Mouse (Mus musculus) lung, embryonic 15.5 days (tissue): ENCODE data around the gene Vmn1r16. TPM values are rescaled to one million over a fixed set of nuclear protein-coding genes. Genes with fewer than 3 reads are reported as not detected.
"Not testable (repeated sequence)": the region's sequence is repeated elsewhere in the genome, so short reads cannot be mapped to it uniquely, and the experiment has no call there.

Source experiments
- ATAC-seq: fragments of 200-750 bp; cut with Nextera tagmentation; 2 replicates; pipeline ENCODE4 v1.8.0; 2017; ENCODE audit warnings: moderate number of reproducible peaks, borderline replicate concordance; ENCODE audit not compliant: low FRiP score, low TSS enrichment; ENCODE audit errors: extremely low read depth
- H3K27ac ChIP-seq: fragments of 300-500 bp; sonication (generic); 2 replicates; pipeline ENCODE4 v1.5.1; 2015; ENCODE audit warnings: moderate library complexity, mild to moderate bottlenecking, inconsistent platforms
- H3K27me3 ChIP-seq: fragments of 300-500 bp; sonication (generic); 2 replicates; pipeline ENCODE4 v1.6.1; 2015; ENCODE audit warnings: inconsistent platforms
- H3K36me3 ChIP-seq: fragments of 300-500 bp; sonication (generic); 2 replicates; pipeline ENCODE4 v1.6.1; 2015; ENCODE audit warnings: inconsistent platforms
- H3K4me1 ChIP-seq: fragments of 300-500 bp; sonication (generic); 2 replicates; pipeline ENCODE4 v1.6.1; 2015; ENCODE audit warnings: inconsistent platforms
- H3K4me2 ChIP-seq: fragments of 300-500 bp; sonication (generic); 2 replicates; pipeline ENCODE4 v1.6.1; 2015; ENCODE audit warnings: inconsistent platforms, mild to moderate bottlenecking, moderate library complexity
- H3K4me3 ChIP-seq: fragments of 300-500 bp; sonication (generic); 2 replicates; pipeline ENCODE4 v1.5.1; 2015; ENCODE audit warnings: mild to moderate bottlenecking, inconsistent platforms
- H3K9ac ChIP-seq: fragments of 300-500 bp; sonication (generic); 2 replicates; pipeline ENCODE4 v1.6.1; 2015; ENCODE audit warnings: inconsistent platforms
- H3K9me3 ChIP-seq: fragments of 300-500 bp; sonication (generic); 2 replicates; pipeline ENCODE4 v1.6.1; 2016; ENCODE audit warnings: inconsistent platforms
- WGBS: fragments of 180-500 bp; shearing (Covaris S2); methylation state at CpG from one replicate; pipeline ENCODE4 v1.1.7; 2015; 5-methylcytosine and 5-hydroxymethylcytosine counted together
- polyA plus RNA-seq: library from polyadenylated mRNA; unstranded; fragments of >200 nt; fragmentation: Nextera tagmentation; extraction: Ambion mirVana; gene quantifications from 2 replicates; pipeline ENCODE4 v1.2.1, GENCODE M21; 2015

Vmn1r16 gene
- polyA plus RNA-seq = not detected in 2 replicates

- Histone ChIP-seq H3K4me1 (no peaks in the 10 kb centered on the region), H3K4me2 (no peak within 1 kb of the TSS), H3K4me3 (no peak within 1 kb of the TSS), H3K36me3 (no peaks in the 10 kb centered on the region), H3K27ac (no peak within 1 kb of the TSS), H3K9ac (no peak within 1 kb of the TSS), H3K9me3 (no peaks in the 10 kb centered on the region), H3K27me3 (no peaks in the 10 kb centered on the region)
- no peak for ATAC-seq
- WGBS = 67% methylated on average over 3 of the region's 3 CpGs
Observed at GRCm38 (mm10) chr6:57329394-57329793, at the start of gene Vmn1r16. Vmn1r16 (minus strand) TSS chr6:57329494.

DNA sequence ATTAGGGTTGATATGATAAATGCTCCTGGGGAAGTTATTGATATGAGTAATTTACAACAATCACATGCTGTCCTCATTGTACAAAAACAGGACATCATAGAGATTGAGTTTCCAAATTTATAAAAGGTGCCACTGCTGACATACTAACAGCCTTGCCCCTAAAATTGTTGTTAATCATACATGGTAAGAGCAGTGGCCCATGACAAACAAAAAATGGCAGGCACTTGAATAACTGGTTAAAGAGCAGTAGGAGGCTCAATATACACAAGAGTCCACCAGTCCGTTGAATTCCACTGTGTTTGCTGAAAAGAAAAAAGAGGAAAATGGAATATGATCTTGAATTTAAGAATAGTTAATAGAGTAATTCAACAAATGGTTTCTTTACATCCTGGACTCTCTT lies 38.2 kb upstream of the Vmn1r16 start:
- ATAC-seq = no peak
- Histone ChIP-seq H3K4me3 (no peak overlapping the region), H3K36me3 (no peaks in the 10 kb centered on the region), H3K9me3 (no peaks in the 10 kb centered on the region), H3K9ac (no peak overlapping the region), H3K4me1 (no peaks in the 10 kb centered on the region), H3K4me2 (no peak overlapping the region), H3K27me3 (no peaks in the 10 kb centered on the region), H3K27ac (no peak overlapping the region)
- WGBS = 88% methylated on average over 1 of the region's 1 CpGs

- not testable (repeated sequence) for H3K4me2 ChIP-seq, H3K4me1 ChIP-seq, H3K36me3 ChIP-seq, H3K9ac ChIP-seq, H3K4me3 ChIP-seq, H3K27me3 ChIP-seq, H3K27ac ChIP-seq, H3K9me3 ChIP-seq, ATAC-seq
- 83% methylated on average over 1 of the region's 1 CpGs for whole genome bisulfite sequencing
Observed at GRCm38 (mm10) chr6:57365866-57366265, 36.6 kb upstream of the Vmn1r16 start.

DNA sequence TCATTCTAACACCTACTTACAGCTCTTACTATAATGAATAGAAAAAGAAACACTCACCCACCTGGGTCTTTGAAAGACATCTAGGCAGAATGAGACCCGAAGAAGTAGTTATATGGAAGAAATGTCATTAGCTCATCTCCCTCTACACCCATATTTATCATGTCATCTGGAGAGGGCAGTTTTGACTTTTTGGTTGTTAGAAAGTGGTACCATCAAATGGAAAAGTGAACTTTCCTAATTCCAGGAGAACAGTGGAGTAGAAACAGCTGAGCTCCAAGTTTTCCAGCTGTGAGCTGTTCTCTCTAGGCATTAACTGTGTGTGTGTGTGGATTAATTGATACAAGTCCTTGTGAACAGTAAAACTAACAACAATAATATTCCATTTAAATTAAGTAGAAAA lies 34.3 kb upstream of the Vmn1r16 start, which contains the start of gene Vmn1r17:
Gene Vmn1r17, minus strand, starts transcription at position 101 of the 400 bp plus-strand sequence.
- H3K27me3 ChIP-seq = no peaks in the 10 kb centered on the region
- H3K27ac ChIP-seq = no peak within 1 kb of the TSS
- no peaks in the 10 kb centered on the region for H3K4me1 ChIP-seq
- no peak within 1 kb of the TSS for H3K9ac ChIP-seq
- ATAC-seq = no peak
- H3K4me2 ChIP-seq = no peak within 1 kb of the TSS
- H3K36me3 ChIP-seq = no peaks in the 10 kb centered on the region
- no peak within 1 kb of the TSS for H3K4me3 ChIP-seq
- WGBS = 90% methylated on average over 1 of the region's 1 CpGs
- no peaks in the 10 kb centered on the region for H3K9me3 ChIP-seq

GRCm38 (mm10) chr6:57356864-57357263 lies 27.6 kb upstream of the Vmn1r16 start:
- Histone ChIP-seq H3K27ac (no peak overlapping the region), H3K4me1 (no peaks in the 10 kb centered on the region), H3K4me2 (no peak overlapping the region), H3K27me3 (no peaks in the 10 kb centered on the region), H3K4me3 (no peak overlapping the region), H3K36me3 (no peaks in the 10 kb centered on the region), H3K9ac (no peak overlapping the region), H3K9me3 (no peaks in the 10 kb centered on the region)
- WGBS = 62% methylated on average over 2 of the region's 2 CpGs
- ATAC-seq = no peak

GRCm38 (mm10) chr6:57326176-57326575 lies 3.1 kb downstream of the Vmn1r16 start:
- Histone ChIP-seq H3K27ac (no peak overlapping the region), H3K36me3 (no peaks in the 10 kb centered on the region), H3K9me3 (no peaks in the 10 kb centered on the region), H3K4me3 (no peak overlapping the region), H3K4me2 (no peak overlapping the region), H3K27me3 (no peaks in the 10 kb centered on the region), H3K9ac (no peak overlapping the region), H3K4me1 (no peaks in the 10 kb centered on the region)
- no peak for ATAC-seq

DNA sequence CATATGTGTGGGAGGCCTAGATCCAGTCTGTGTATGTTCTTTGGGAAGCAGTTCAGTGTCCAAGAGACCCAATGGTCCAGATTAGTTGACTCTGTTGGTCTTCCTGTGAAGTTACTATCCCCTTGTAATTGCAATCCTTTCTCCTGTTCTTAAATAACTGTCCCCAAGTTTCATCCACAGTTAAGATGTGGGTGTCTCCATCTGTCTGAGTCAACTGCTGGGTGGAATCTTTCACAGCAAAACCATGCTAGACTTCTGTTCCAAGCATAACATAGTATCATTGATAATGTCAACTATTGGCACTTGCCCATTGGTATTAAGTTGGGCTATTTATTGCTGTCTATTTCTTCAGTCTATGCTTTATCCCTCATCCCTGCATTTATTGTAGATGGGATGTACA lies 50.3 kb downstream of the Vmn1r16 start:
- Histone ChIP-seq H3K9me3 (no peaks in the 10 kb centered on the region), H3K36me3 (no peaks in the 10 kb centered on the region), H3K27ac (no peak overlapping the region), H3K4me3 (no peak overlapping the region), H3K4me2 (no peak overlapping the region), H3K9ac (no peak overlapping the region), H3K4me1 (no peaks in the 10 kb centered on the region), H3K27me3 (no peaks in the 10 kb centered on the region)
- no peak for ATAC-seq

DNA sequence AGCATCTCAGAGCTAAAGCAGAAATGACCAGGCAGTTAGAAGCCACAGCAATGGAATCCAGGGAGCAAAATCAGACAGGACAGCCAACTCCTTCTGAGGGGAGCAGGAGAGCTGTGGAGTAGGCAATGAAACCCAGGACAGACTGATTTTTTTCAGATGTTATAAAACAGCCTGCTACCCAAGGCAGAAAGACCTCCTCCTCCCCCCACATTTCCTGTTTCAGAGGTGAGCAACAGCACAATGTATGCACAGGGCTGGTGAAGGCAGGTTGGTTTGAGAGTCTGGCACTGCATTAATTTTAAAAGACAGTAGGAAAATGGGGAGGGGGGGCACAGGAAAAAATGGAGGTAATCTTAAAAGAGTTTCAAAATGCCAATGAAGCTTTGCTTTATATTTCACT lies 56.8 kb downstream of the Vmn1r16 start:
- no peaks in the 10 kb centered on the region for H3K9me3 ChIP-seq
- H3K9ac ChIP-seq = no peak overlapping the region
- no peaks in the 10 kb centered on the region for H3K27me3 ChIP-seq
- no peaks in the 10 kb centered on the region for H3K4me1 ChIP-seq
- ATAC-seq = no peak
- H3K4me3 ChIP-seq = no peak overlapping the region
- no peaks in the 10 kb centered on the region for H3K36me3 ChIP-seq
- H3K27ac ChIP-seq = no peak overlapping the region
- no peak overlapping the region for H3K4me2 ChIP-seq

- no peak for ATAC-seq
- Histone ChIP-seq H3K4me1 (no peaks in the 10 kb centered on the region), H3K4me2 (no peak overlapping the region), H3K4me3 (no peak overlapping the region), H3K9me3 (no peaks in the 10 kb centered on the region), H3K36me3 (no peaks in the 10 kb centered on the region), H3K27ac (no peak overlapping the region), H3K9ac (no peak overlapping the region), H3K27me3 (no peaks in the 10 kb centered on the region)
- 60% methylated on average over 3 of the region's 3 CpGs for WGBS
Observed at GRCm38 (mm10) chr6:57271881-57272280, 57.4 kb downstream of the Vmn1r16 start.

Other genes starting within 250 kb of the Vmn1r16 start
- gene Vmn1r10, start 220.0 kb downstream of the Vmn1r16 start, polyA plus RNA-seq = not detected in 2 replicates
- not detected in 2 replicates for gene Vmn1r11, start 196.0 kb downstream of the Vmn1r16 start, polyA plus RNA-seq
- not detected in 2 replicates for gene Vmn1r12, start 172.6 kb downstream of the Vmn1r16 start, polyA plus RNA-seq
- not detected in 2 replicates for gene Vmn1r13, start 126.2 kb downstream of the Vmn1r16 start, polyA plus RNA-seq
- gene Vmn1r14, start 97.8 kb downstream of the Vmn1r16 start, polyA plus RNA-seq = not detected in 2 replicates
- not detected in 2 replicates for gene Vmn1r15, start 71.5 kb downstream of the Vmn1r16 start, polyA plus RNA-seq
- gene Vmn1r17, start 34.2 kb upstream of the Vmn1r16 start, polyA plus RNA-seq = not detected in 2 replicates
- not detected in 2 replicates for gene Vmn1r18, start 66.3 kb upstream of the Vmn1r16 start, polyA plus RNA-seq
- gene Vmn1r19, start 74.3 kb upstream of the Vmn1r16 start, polyA plus RNA-seq = not detected in 2 replicates
- gene Vmn1r20, start 99.4 kb upstream of the Vmn1r16 start, polyA plus RNA-seq = not detected in 2 replicates
- 5.9 and 6.4 TPM in 2 replicates for gene Ppm1k, start 206.0 kb upstream of the Vmn1r16 start, polyA plus RNA-seq